Mouse (Mus musculus) bone marrow macrophage, adult 2 months (primary cell): ENCODE data around the gene Paics.

Source experiments
- CTCF ChIP-seq: IDR thresholded peaks from 2 replicates; pipeline ENCODE4 v1.5.1; 2012; ENCODE audit warnings: low read depth, mild to moderate bottlenecking, low read length, moderate library complexity
- POLR2A ChIP-seq: IDR thresholded peaks from 2 replicates; pipeline ENCODE4 v1.6.1; 2012; ENCODE audit warnings: mild to moderate bottlenecking, low read depth, low read length, borderline replicate concordance

DNA sequence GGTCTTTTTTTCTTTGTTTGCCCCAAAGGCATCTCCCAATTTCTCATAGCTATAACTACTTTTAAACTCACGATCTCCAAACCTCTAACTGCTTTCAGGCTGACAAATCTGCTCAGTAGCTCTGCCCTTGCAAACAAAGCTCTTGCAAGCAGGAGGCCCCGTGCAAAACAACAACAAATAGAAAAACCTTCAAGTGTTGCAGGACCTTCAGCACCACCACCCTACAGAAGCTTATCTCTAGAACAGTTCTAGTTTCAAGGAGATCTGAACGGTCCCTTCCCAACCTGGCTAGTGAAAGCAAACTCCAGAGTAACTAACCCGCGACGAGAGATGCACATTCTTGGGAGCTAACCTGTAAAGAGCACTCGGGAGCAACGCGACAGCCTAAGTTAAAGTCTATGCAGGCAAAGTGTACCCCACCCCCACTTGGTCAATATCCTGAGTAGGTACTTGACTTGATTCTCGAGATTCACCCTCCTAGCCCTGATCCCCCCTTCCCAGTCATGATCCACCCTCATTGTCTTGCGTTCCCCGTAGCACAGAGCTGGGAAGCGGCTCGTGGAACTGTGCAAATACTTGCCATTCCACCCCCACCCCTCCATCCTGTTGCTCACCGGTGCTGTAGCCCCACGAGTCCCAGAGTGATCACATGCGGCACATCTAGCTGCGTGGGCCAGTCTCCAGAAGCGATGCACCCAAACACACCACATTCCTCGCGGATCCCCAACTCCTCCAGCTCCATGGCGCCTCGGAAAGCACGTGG is 583 bp upstream of the Paics start:
- TF ChIP-seq CTCF (no peak), POLR2A (no peak)
